Comparison of ENCODE assay signal across 14 mouse cellular contexts in genomic region chr13:55898257-55898950, GRCm38 (mm10).
DNase-seq lines count a peak whose midpoint lies in the region; ATAC-seq and TF ChIP-seq lines count a peak whose summit lies in the region.
"Had no signal": no experiment of that assay in that cellular context is flagged by ENCODE, and none has a peak within 500 bp of the region (broad histone marks: within the 10 kb centered on the region; RNA-seq: fewer than 3 reads in every experiment).

No protein-coding gene starts in this region.

- 47% methylated on average over 17 of the region's 17 CpGs for WGBS in hindbrain, embryonic 15.5 days
- WGBS in hindbrain, embryonic 13.5 days, result 51% methylated on average over 17 of the region's 17 CpGs
- 64% methylated on average over 17 of the region's 17 CpGs for WGBS in embryonic facial prominence, embryonic 14.5 days
- 50% methylated on average over 17 of the region's 17 CpGs for WGBS in limb, embryonic 13.5 days

- H3K27me3 ChIP-seq in hindbrain, embryonic 15.5 days, result 0 out of 2 replicates have a peak, but pooled peaks cover 3% of the 10 kb centered on the region
- peaks cover 30% of the 10 kb centered on the region for H3K27me3 ChIP-seq in hindbrain, embryonic 13.5 days
- H3K27me3 ChIP-seq in embryonic facial prominence, embryonic 14.5 days (replicated peaks; ENCODE audit: control insufficient read depth, insufficient read depth, low read length), result no peaks in the 10 kb centered on the region
- H3K27me3 ChIP-seq in limb, embryonic 13.5 days, result peaks cover 9% of the 10 kb centered on the region

- no peak overlapping the region for H3K4me3 ChIP-seq in hindbrain, embryonic 15.5 days
- no peak overlapping the region for H3K4me3 ChIP-seq in hindbrain, embryonic 13.5 days
- H3K4me3 ChIP-seq in embryonic facial prominence, embryonic 14.5 days (ENCODE audit: low read depth, low read length), result no peak overlapping the region
- H3K4me3 ChIP-seq in limb, embryonic 13.5 days, result no peak overlapping the region
- no peak overlapping the region for H3K4me3 ChIP-seq in left cerebral cortex, adult 2 months
- H3K4me3 ChIP-seq: kidney, embryonic 15.5 days had no signal

- no peak for TF ChIP-seq CTCF in left cerebral cortex, adult 2 months (IDR thresholded peaks at IDR 0.05)

- H3K36me3 ChIP-seq in hindbrain, embryonic 15.5 days, result no peaks in the 10 kb centered on the region
- no peaks in the 10 kb centered on the region for H3K36me3 ChIP-seq in hindbrain, embryonic 13.5 days
- H3K36me3 ChIP-seq in embryonic facial prominence, embryonic 14.5 days (ENCODE audit: control insufficient read depth, insufficient read depth, low read length), result no peaks in the 10 kb centered on the region
- H3K36me3 ChIP-seq in limb, embryonic 13.5 days, result no peaks in the 10 kb centered on the region
- H3K36me3 ChIP-seq: kidney, embryonic 15.5 days had no signal

- no peak overlapping the region for H3K9ac ChIP-seq in hindbrain, embryonic 15.5 days
- no peak overlapping the region for H3K9ac ChIP-seq in hindbrain, embryonic 13.5 days
- H3K9ac ChIP-seq in embryonic facial prominence, embryonic 14.5 days (ENCODE audit: low read depth, low read length), result 0 out of 2 replicates have a peak overlapping the region, but pooled peaks have one; percentile 34
- no peak overlapping the region for H3K9ac ChIP-seq in limb, embryonic 13.5 days
- H3K9ac ChIP-seq: kidney, embryonic 15.5 days had no signal

- no peak overlapping the region for H3K27ac ChIP-seq in hindbrain, embryonic 15.5 days (replicated peaks)
- no peak overlapping the region for H3K27ac ChIP-seq in hindbrain, embryonic 13.5 days
- no peak overlapping the region for H3K27ac ChIP-seq in embryonic facial prominence, embryonic 14.5 days (replicated peaks; ENCODE audit: low read depth, low read length)
- peak overlapping the region; percentile 28; the same call in 1 of the 2 replicates for H3K27ac ChIP-seq in limb, embryonic 13.5 days
- no peak overlapping the region for H3K27ac ChIP-seq in left cerebral cortex, adult 2 months
- H3K27ac ChIP-seq: kidney, embryonic 15.5 days had no signal

- no peaks in the 10 kb centered on the region for H3K9me3 ChIP-seq in hindbrain, embryonic 15.5 days
- H3K9me3 ChIP-seq in hindbrain, embryonic 13.5 days, result no peaks in the 10 kb centered on the region
- no peaks in the 10 kb centered on the region for H3K9me3 ChIP-seq in embryonic facial prominence, embryonic 14.5 days (ENCODE audit: control insufficient read depth, low read length)
- H3K9me3 ChIP-seq in limb, embryonic 13.5 days, result no peaks in the 10 kb centered on the region
- H3K9me3 ChIP-seq: kidney, embryonic 15.5 days had no signal

- intact Hi-C loops in left cerebral cortex, adult 2 months (cut with DNase I), result no loop called here

- H3K4me1 ChIP-seq in hindbrain, embryonic 15.5 days (replicated peaks), result peaks cover 21% of the 10 kb centered on the region
- H3K4me1 ChIP-seq in hindbrain, embryonic 13.5 days (replicated peaks), result peaks cover 26% of the 10 kb centered on the region
- H3K4me1 ChIP-seq in embryonic facial prominence, embryonic 14.5 days (ENCODE audit: control insufficient read depth, insufficient read depth, low read length), result peaks cover 13% of the 10 kb centered on the region; the same call in 1 of the 2 replicates
- peaks cover 37% of the 10 kb centered on the region for H3K4me1 ChIP-seq in limb, embryonic 13.5 days

- ATAC-seq in hindbrain, embryonic 15.5 days (ENCODE audit: low FRiP score, low read depth), result peak; percentile 43; the same call in 1 of the 2 replicates
- no peak; the same call in 1 of the 2 replicates for ATAC-seq in hindbrain, embryonic 13.5 days (ENCODE audit: low FRiP score)
- ATAC-seq in embryonic facial prominence, embryonic 14.5 days (ENCODE audit: low read depth), result peak; percentile 72; the same call in 1 of the 2 replicates
- ATAC-seq in limb, embryonic 13.5 days (ENCODE audit: low FRiP score, low read depth), result peak; percentile 49; the same call in 1 of the 2 replicates

- DNase-seq in MN1 (ENCODE audit: low spot score), result peak; percentile 18
- peak; percentile 52 for DNase-seq in embryonic facial prominence, embryonic 14.5 days (ENCODE audit: low spot score)
- DNase-seq in left cerebral cortex, adult 2 months (ENCODE audit: extremely low spot score in 1 of 2, low spot score in 2 of 2), result no peak
- no peak for DNase-seq in ovary, postnatal 36 days (ENCODE audit: low spot score)
- DNase-seq in cerebellum, adult 11 months, result no peak
- DNase-seq: cerebellum, postnatal 14 days; left cerebral cortex, postnatal 4 days; lung, adult 2 months; thymus, postnatal 36 days had no signal

- no peak overlapping the region for H3K4me2 ChIP-seq in hindbrain, embryonic 15.5 days
- H3K4me2 ChIP-seq in hindbrain, embryonic 13.5 days, result no peak overlapping the region
- no peak overlapping the region; the same call in 1 of the 2 replicates for H3K4me2 ChIP-seq in embryonic facial prominence, embryonic 14.5 days (ENCODE audit: low read depth, low read length)
- H3K4me2 ChIP-seq in limb, embryonic 13.5 days (replicated peaks), result peak overlapping the region; percentile 34
- H3K4me2 ChIP-seq: heart, embryonic 11.5 days; kidney, embryonic 15.5 days had no signal

Comparison
In these comparisons a context has a peak if more than half of its experiments do, and no peak if none do; other contexts are left out.
1. DNase-seq: peak in MN1 (single experiment) and embryonic facial prominence, embryonic 14.5 days (single experiment); none in left cerebral cortex, adult 2 months (0 of 2), ovary, postnatal 36 days (single experiment) and cerebellum, adult 11 months (single experiment).